Mouse (Mus musculus) embryo, embryonic 9.5 days (tissue): Measurements from ENCODE around the gene Ager.

Experiments
- DNase-seq: peaks from one replicate; pipeline ENCODE4 v3.0.0-alpha.2; 2017; ENCODE audit errors: extremely low spot score

Ager gene

DNA sequence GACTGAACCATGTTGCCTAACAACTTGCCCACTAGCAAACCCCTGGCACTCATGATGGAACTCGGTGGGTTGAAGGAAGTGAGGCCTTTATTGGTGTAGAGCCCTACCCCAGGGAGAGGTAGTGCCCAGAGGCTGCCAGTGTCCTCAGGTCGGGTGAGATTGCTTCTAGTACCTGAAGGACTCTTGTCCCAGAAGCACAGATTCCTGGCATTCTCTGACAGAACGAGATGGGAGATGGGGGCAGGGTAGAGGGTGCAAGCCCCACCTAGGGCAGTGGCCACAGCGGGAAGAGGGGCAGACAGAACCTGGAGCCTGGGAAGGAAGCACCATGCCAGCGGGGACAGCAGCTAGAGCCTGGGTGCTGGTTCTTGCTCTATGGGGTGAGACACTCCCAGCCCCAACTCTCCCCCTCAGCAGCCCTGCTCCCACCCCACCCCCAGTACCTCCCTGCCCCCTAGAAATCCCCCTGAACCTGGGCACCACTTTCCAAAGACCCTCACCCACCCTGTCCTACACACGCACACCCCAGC, at the start of gene Ager:
TSS of gene Ager (plus strand) at position 297 of the 530 bp plus-strand sequence.
- DNase-seq: no peak

DNA sequence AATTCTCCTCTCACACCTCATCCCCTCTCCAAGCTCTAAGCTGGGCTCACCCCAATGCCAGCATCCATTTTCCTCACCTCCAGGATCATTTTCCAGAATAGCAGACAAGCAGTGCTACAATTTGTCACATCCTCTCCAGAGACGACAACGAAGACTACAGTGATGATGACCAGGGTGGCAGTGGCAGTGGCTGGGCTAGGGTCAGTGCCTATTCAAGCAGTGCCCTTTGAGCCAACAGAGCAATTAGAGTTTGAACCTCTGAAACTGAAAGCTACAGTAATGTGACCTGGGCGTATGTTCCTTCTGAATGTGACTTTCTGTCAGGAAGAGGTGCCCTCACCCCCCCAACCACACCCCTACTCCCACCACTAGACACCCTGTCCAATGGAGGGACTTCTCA, 48.5 kb upstream of the Ager start:
- DNase-seq: no peak

DNA sequence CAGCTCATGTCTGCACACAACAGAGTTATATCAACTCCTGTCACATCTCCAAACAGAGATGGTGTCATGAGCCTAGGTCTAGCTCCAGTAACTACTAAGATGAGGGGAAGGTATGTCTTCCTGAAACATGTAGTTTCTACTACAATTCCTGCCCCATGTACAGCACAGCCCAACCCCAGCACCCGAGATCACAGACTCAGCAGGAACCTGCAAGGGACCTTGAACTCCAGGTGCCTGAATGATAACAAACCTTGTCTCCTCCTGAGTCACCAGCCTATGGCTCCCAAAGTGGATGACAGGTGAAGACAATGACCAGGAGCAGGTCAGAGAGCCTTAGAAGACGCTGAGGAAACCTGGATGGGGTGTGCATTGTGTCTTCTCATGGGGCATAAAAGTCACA, 47.8 kb upstream of the Ager start:
- DNase-seq: no peak

DNA sequence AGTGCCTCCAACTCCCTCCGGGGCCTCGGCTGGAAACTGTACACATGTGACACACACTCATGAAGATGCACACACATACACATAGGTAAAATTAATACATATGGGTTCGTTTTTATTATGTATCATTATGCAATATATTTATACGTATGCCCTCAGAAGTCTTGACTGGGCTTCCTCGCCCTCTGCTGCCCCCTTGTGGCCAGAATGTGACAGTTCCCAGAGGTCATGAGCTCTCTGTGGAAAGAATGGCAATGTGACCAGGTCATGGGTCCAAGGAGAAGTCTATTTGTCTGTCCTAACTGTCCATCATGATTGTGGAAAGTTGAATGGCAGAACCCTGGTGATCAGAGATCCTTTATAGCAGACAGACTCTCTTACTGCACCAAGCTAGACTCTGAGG, 42.2 kb upstream of the Ager start:
- peak; percentile 70 for DNase-seq

DNA sequence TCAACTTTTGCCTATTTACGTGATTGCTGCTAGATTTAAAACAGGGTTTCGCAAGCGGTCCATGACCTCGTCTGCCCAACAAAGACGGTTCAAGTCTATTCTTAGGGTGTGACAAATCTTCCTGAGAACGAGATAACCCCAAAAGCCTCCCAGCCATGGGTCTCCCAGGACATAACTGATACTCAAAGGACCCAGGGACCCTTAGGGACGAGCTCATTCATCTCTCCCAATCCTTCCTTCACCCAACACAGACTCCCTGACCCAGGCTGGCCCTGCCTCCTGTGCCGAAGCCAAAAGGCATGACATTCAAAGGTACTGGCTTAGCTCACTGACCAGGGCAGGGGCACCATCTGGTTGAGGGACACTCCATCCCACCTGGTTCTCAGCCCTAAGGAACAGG, 41.3 kb upstream of the Ager start:
- no peak for DNase-seq

DNA sequence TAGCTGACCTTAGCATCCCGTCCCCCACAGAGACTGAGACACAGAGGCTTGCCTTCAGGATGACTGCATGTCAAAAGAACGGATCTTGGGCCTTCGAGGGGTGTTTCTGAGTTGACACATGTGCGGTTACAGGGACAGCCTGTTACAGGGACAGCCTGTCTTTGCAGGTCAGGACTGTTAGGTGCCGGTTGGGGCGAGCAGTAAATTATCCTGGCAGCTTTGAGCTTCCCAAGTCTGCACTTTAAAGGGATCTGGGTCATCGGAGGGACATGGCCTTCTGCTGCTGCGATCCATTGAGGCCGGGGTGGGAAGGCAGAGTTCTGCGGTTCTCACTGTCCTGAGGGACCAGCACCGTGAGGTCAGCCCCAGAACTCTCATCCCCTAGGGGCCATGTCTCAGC, 40.3 kb upstream of the Ager start:
- DNase-seq: no peak

DNA sequence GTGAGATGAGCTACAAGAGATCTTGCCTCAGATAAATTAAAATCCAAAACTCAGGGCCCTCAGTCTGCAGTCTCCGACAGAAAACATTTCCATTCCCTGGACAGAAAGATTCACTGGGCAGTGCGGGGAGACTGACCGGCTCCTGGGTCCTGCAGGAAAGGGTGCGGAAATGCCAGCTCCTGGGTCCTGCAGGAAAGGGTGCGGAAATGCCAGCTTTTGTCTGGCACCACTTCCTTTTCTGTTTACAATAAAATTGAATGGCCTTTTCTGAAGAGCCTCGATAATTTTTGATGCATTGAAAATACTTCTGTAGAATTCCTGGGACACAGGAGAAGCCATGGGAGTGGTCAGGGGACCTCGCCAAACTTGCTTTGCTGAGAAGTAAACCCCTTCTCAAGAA, 38.5 kb upstream of the Ager start:
- DNase-seq: no peak

DNA sequence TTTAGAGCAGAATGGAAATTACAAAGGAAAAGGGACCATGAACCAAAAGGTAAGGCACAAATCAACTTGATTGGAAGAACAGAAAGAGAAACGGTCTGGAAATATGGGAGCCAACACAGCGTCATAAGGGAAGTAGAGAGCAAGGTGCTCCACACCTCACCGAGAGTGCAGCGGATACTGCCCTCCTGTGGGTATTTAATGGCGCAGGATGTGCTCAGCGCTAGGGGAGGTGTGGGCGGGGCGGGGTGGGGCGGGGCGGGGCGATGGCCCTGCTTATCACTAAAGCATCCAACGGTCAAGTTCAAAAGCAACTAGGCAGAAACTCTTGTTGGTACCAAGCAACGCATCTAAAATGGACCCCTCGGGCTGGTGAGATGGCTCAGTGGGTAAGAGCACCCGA, 37.8 kb upstream of the Ager start:
- DNase-seq: no peak

DNA sequence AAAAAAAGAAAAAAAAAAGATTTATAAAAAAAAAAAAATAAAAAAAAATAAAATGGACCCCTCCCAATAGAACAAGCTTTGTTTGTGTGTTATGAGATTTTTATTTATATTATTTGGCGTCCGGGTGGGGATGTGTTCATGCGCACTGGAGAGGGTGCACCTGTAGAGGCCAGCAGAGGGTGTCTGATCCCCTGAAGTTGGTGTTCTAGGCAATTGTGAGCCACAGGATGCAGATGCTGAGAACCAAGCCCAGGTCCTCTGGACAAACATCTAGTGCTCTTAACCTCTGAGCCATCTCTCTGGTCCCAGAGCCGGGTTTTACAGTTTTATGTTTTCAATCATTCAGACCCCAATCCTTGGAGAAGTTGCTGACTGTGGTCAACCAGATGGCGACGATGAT, 37.2 kb upstream of the Ager start:
- no peak for DNase-seq

DNA sequence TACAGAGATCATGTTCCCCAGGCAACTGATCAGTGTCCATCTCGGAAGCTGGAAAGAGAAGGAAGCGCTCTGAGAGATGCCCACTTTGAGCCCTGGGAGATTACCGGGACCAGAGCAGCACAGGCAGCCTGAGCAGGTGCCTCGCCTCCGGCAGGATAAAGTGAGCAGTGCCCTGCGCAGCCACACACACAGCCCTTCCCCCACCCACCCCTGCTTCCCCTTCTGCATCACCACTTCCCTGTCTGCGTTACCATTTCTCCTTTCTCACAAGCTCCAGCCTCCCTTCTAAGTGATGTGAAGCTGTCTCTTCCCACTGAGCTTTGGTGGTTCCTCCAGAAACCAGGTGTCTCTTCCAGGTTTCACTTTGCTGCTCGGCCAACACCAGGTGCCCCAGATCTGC, 36.5 kb upstream of the Ager start:
- no peak for DNase-seq

DNA sequence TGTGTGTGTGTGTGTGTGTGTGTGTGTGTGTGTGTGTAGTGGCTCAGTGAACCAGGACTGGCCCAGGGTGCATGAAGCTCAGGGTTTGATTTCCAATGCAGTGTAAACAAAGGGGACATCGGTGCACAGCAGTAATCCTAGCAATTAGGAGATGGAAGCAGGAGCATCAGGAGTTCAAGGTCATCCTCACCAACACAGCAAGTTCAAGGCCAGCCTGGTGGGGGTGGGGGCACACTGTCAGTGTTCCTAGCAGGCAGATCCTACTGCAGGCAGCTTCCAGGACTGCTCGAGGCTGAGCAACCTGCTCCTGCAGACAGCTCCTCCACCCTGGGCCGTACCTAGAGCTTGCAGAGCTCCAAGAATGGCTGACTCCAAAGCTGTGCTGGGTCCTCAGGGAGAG, 35.1 kb upstream of the Ager start:
- no peak for DNase-seq

DNA sequence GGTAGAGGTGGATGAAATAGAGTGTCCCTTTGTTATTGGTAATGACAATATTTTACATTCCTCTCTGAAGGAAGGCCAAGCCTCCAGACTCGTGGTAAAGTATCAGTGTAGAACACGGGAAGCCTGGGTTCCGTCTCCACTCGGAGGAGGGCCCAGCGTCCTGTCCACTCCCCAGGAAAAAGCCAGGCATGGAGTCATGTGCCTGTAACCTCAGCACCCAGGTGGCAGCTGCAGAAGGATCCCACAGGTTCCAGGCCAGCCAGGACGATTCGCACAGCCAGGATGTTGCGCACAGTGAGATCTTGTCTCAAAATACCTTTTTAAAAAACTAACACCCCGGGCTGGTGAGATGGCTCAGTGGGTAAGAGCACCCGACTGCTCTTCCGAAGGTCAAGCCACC, 34.3 kb upstream of the Ager start:
- DNase-seq: no peak

DNA sequence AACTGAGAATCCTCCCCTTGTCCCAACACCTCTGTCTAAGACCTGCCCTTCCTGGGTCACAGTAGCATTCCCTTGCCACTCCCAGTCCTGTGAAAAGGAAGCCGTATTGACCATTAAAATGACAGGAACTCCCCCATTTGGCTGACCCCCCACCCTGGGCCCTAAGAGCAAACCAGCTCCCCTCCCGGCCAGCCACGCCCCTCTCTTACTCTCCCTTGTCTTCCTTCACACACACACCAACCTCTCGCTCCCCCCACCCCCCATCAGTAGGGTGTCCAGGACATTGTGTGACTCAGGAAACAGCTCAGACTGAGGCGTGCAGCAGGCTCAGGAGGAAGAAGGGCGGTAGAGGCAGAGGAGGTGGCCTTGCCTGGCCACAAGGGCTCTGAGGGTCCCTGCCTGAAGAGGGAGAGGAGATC, 33.6 kb upstream of the Ager start, which contains the start of gene Notch4:
TSS of gene Notch4 (plus strand) at position 266 of the 419 bp plus-strand sequence.
- DNase-seq: peak; percentile 24

DNA sequence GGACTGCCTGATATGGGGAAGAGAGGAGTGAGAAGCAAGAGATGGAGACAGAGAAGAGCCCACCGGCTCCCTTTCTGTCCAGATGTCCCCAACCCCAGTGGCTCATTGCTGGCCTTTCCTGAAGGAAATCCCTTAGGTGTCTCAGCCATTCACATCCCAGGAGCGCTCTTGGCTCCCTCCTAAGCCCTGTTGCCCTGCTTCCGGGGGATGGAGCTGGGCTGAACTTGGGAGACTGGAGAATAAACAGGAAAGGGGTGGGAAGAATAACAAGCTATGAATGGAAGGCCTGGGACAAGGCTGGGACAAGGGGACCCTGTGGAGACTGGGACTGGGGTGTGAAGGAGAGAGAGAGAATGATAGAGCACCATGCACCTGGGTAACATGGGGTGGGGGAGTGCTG, 32.9 kb upstream of the Ager start:
- no peak for DNase-seq

DNA sequence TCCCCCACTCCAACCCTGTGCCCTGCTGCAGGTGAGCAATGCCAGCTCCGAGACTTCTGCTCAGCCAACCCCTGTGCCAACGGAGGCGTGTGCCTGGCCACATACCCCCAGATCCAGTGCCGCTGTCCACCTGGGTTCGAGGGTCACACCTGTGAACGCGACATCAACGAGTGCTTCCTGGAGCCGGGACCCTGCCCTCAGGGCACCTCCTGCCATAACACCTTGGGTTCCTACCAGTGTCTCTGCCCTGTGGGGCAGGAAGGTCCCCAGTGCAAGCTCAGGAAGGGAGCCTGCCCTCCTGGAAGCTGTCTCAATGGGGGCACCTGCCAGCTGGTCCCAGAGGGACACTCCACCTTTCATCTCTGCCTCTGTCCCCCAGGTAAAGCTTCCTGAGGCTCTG, 30.4 kb upstream of the Ager start:
- DNase-seq: no peak

DNA sequence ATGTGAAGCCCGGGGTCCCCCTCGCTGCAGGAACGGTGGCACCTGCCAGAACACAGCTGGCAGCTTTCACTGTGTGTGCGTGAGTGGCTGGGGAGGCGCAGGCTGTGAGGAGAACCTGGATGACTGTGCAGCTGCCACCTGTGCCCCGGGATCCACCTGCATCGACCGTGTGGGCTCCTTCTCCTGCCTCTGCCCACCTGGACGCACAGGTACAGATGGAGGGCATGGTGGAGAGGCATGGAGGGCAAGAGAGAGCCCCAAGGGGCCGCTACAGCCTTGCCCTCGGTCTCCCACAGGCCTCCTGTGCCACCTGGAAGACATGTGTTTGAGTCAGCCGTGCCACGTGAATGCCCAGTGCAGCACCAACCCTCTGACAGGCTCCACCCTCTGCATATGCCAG, 29.2 kb upstream of the Ager start:
- no peak for DNase-seq

DNA sequence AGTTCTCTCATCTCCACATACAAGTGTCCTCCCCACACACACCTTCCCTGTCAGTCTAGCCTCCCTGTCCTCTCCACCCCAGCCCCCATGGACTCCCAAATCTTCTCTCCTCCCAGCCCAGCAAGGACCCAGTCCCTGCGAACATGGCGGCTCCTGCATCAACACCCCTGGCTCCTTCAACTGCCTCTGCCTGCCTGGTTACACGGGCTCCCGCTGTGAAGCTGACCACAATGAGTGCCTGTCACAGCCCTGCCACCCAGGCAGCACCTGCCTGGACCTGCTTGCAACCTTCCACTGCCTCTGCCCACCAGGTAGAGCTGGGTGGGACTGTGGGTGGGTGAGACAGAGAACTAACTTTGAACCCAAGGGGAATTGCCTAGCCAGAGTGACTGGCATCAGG, 27.7 kb upstream of the Ager start:
- DNase-seq: no peak

DNA sequence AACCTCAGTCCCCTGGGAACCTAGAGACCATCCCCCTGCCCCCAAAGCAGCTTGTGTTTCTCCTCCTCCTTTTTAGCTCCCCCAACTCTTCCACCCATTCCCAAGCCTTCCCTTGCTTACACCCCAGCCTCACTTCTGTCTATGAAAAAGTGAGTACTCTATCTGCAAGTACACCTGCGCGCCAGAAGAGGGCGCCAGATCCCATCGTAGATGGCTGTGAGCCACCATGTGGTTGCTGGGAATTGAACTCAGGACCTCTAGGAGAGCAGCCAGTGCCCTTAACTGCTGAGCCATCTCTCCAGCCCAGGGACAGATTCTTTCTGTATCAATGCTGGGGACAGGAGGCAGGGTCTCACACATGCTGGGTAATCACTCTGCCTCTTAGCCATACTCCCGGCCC, 25.8 kb upstream of the Ager start:
- DNase-seq: no peak

DNA sequence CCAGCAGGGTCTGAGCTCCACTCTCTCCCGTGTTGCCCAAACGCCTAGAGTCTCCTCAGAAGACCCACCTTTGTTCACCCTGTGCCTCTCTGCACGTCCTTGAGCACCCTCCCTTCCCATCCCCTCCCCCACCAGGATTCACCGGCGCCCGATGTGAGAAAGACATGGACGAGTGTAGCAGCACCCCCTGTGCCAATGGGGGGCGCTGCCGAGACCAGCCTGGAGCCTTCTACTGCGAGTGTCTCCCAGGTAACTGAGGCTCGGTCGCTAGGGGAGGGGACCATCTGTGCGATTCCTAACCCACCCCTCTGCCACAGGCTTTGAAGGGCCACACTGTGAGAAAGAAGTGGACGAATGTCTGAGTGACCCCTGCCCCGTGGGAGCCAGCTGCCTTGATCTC, 25.3 kb upstream of the Ager start:
- DNase-seq: no peak

DNA sequence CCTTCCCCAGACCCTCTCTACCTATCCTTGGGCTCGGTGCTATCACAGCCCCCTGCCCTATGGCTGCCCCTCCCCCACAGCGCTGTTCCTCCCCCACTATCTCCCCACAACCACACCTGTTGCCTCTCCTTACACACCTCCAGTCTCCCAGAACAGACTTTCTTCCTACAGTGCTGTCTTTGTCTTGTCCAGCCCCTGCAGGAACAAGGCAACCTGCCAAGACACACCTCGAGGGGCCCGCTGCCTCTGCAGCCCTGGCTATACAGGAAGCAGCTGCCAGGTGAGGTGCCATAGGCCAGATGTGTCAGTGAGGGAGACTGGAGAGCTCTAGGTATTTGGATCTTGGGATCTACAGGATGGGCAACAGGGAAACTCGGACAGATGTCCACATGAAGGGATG, 21.1 kb upstream of the Ager start:
- no peak for DNase-seq

DNA sequence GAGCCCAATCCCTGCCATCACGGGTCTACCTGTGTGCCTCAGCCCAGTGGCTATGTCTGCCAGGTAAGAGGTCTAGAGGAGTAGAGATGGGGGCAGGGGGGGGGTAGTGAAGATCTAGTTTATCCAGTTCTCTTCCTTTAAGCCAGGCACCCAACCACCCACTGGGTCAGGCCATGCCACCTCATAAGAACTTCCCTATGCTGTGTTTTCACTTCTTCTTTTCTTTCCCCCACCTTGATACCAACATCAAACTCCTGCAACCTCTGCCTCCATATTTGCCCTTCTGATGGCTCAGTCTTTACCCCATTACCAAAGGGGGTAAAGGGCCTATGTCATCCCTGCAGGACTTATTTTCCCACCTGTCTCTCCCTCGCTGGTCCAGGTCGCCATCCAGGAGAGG, 19.6 kb upstream of the Ager start:
- no peak for DNase-seq

DNA sequence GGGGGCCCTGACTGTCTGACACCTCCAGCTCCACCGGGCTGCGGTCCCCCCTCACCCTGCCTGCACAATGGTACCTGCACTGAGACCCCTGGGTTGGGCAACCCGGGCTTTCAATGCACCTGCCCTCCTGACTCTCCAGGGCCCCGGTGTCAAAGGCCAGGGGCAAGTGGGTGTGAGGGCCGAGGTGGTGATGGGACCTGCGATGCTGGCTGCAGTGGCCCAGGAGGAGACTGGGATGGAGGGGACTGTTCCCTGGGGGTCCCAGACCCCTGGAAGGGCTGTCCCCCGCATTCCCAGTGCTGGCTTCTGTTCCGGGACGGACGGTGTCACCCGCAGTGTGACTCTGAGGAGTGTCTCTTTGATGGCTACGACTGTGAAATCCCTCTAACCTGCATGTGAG, 15.1 kb upstream of the Ager start:
- no peak for DNase-seq

DNA sequence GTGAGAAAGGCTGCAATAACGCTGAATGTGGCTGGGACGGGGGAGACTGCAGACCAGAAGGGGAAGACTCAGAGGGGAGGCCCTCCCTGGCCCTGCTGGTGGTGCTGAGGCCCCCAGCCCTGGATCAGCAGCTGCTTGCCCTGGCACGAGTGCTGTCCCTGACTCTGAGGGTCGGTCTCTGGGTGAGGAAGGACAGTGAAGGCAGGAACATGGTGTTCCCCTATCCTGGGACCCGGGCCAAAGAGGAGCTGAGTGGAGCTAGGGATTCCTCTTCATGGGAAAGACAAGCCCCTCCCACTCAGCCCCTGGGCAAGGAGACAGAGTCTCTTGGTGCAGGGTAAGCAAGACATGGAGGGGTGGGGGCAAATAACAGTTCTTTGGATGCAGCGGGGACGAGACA, 14.3 kb upstream of the Ager start:
- DNase-seq: no peak

DNA sequence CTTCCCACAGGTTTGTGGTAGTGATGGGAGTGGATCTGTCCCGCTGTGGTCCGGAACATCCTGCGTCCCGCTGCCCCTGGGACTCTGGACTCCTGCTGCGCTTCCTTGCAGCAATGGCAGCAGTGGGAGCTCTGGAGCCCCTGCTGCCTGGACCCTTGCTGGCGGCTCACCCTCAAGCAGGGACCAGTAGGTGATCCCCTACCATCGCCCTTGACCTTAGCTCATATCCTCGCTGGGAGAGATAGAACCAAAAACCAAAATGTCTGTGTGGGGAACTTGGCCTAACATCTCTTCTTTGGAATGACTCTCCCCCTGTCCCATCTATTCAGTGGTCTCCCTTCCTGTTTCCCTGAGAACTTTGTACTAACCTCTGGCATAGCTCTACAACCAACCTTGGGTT, 13.8 kb upstream of the Ager start:
- no peak for DNase-seq

DNA sequence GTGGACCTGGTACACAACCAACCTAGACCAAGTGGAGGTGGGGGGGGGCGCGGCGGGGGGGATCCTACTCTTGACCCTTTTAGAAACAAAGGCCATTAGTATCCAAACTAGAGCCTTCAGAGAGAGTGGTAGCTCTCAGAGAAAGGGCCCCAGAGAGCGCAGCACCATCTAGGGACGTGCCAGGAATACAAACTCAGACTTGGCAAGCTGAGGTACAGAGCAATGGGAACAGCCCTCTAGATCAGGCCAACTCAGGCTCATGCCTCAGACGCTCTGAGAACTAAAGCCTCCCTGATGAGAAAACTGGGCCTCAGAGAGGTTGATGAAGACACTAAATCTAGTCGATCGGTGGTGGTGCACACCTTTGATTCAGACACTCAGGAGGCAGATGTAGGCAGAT, 12.5 kb upstream of the Ager start:
- no peak for DNase-seq
